Mouse (Mus musculus) adrenal gland, postnatal 10 days (tissue): Measurements from ENCODE around the gene Bri3. TPM values are rescaled to one million over a fixed set of nuclear protein-coding genes. Genes with fewer than 3 reads are reported as not detected.

Experiments used
- DNase-seq: peaks from one replicate; pipeline ENCODE4 v3.0.0; 2021; ENCODE audit warnings: mixed read lengths
- total RNA-seq, 2 experiments: library from RNA; stranded (reverse); gene quantifications; 2 replicates each; pipeline ENCODE4 v1.2.3; 2021

Bri3 gene
- total RNA-seq, 2 experiments from 2014 or later: 116 to 124 TPM

- DNase-seq: no peak
Measured at GRCm38 (mm10) chr5:144261829-144262228, 17.6 kb downstream of the Bri3 start.

- no peak for DNase-seq
Measured at GRCm38 (mm10) chr5:144263082-144263481, 18.8 kb downstream of the Bri3 start.

- no peak for DNase-seq
Measured at GRCm38 (mm10) chr5:144263496-144263895, 19.3 kb downstream of the Bri3 start.

DNA sequence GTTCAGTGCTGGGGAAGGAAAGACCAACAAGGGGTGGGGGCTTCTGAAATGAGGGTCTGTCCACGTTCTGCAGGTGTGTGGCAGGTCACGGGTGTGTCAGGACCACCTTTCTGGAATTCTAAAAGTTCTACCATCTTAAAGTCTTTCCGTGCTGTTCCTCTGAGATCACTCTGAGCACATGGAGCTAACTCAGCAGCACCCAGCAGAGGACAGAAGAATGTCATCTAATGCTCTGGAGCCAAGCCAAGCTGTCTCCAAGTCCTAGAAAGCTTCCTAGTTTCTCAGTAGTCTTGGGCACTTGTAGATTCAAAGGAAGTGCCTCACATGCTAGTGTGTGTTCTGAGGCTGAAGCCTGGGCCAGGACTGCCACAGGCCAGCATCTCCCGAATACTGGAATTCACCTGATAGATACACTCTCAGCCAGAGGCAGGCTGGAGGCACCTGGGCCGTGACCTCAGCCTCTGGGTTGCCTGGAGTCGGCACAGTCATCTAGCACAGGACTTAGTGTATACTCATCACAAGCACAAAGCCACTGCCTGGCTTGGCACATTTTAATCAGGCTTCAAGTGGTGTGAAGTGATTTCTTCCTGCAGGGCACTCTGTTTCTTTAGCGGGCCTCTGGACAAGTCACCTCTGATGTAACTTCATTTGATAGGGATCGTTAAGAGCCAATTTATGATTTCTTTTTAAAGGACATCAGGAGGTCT lies 23.5 kb downstream of the Bri3 start:
- peak; percentile 72 for DNase-seq

- no peak for DNase-seq
Measured at GRCm38 (mm10) chr5:144269926-144270325, 25.7 kb downstream of the Bri3 start.

DNA sequence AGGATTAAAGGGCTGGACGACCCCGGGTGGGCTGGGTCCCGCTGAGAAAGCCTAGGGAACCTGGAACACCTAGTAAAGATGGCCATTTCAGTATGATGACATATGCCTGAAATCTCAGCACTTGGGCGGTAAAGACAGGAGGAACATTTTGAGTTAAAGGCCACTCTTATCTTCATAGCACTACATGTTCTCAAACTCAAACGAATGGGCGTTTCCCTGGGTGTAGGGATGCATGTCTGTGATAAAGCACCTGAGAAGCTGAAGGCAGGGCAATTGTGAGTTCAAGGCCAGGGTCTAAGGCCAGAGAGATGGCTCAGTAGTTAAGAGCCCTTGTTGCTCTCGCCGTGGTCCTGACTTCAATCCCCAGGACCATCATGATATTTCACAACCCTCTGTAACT lies 26.2 kb downstream of the Bri3 start:
- DNase-seq: no peak

GRCm38 (mm10) chr5:144271118-144271517 lies 26.9 kb downstream of the Bri3 start:
- DNase-seq: no peak

GRCm38 (mm10) chr5:144271772-144272171 lies 27.5 kb downstream of the Bri3 start:
- no peak for DNase-seq

DNA sequence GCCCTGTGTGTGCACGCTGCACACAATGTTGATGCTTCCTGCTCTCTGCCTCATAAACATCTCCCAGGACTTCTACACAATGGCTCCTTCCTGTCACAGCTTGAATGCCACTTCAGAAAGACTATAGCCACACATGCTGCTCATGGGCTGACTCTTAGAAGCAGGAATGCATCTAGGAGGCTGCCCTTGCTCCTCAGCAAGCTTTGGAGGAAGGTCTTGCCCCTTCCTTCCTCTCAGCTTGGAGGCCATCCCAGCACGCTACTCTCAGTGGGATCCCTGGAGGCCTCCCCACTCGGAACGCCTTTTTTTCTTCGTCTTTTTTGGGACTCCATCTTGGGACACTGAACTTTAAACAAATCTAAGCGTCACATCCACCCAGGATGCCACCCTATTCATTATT lies 30.7 kb downstream of the Bri3 start:
- DNase-seq: no peak

- no peak for DNase-seq
Measured at GRCm38 (mm10) chr5:144276898-144277630, 32.8 kb downstream of the Bri3 start.

DNA sequence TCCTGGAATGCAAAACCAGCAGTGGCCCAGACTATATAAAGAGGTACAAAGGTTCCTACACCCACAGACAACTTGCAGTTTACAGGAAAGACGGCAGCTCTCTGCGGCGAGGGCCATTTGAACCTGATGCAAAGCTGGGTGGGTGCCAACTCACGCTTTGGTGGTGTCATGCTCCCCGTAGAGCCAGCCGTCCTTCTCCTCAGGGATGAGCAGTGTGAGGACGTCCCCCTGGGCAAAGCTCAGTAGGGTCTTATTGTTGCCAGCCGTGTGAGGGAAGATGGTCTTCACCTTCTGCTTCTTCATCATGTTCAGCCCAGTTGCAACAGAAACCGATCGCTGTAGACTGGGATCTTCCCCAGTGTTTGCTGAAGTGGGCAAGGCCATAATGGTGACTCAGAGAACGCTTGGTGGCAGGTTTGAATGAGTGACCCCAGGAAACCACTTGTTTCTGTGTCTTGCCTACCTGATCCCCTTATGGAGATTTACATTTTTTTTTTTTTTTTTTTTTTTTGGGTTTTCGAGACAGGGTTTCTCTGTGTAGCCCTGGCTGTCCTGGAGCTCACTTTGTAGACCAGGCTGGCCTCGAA lies 34.2 kb downstream of the Bri3 start:
- DNase-seq: peak; percentile 36

GRCm38 (mm10) chr5:144279081-144279541 lies 34.9 kb downstream of the Bri3 start:
- DNase-seq: no peak

DNA sequence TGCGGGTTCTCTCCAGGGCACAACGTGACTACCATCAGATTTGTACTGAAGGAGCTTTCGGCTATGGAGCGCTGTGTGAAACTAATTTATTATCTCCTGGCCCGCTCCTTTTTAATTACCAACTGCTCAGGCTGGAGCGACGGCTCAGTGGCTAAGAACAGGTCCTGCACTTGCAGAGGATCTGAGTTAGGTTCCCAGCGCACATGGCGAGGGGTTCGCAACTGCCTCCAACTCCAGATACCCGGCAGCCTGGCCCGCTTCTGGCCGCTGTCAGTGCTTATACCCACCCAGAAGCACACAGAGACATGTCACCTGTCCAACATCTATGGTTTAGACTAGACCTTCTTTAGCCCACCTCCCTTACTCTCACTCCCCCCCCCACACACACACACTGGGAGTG lies 35.7 kb downstream of the Bri3 start:
- no peak for DNase-seq

GRCm38 (mm10) chr5:144282470-144283260 lies 38.4 kb downstream of the Bri3 start:
- no peak for DNase-seq

DNA sequence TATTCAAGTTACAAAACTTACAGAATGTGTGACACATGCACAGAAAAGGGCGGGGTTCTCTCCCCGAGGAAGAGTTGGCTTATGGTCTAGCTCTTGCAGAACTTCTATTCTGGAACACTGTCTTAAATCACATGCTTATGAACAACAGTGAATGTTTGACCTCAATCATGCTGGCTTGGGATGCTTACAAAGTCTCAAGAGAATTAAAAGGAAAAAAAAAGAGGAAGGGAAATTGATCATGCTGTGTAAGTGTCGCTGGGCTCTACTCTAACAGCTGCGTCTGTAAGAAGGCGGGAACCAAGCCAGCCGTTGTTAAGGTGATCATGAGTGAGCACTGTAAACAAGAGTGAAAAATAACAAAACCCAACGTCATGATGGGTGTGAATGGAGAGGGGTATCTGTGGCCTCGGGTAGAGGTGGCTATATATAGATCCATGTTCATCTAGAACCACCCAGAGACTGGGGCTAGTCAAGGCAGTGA lies 39.4 kb downstream of the Bri3 start:
- no peak for DNase-seq

DNA sequence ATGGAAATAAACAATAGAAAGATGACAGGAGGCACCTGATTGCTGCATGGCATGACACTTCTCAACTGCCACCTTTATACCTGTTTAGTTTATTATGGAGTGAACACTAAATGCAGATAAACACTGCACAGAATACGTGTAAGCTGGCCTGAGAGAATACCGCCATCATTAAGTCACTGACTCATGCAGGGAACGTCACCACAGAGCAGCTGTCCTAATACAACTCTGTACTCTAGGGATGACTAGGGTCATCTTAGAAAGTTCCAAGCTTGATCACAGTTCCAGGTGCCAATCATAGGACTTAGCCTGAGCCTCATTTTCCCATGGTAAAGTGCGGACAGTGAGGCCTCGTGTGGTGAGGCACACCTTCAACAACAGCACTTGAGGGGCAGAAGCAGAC lies 40.4 kb downstream of the Bri3 start:
- DNase-seq: no peak

- DNase-seq: no peak
Measured at GRCm38 (mm10) chr5:144286591-144287266, 42.5 kb downstream of the Bri3 start.

- DNase-seq: no peak
Measured at GRCm38 (mm10) chr5:144287267-144287820, 43.1 kb downstream of the Bri3 start.

GRCm38 (mm10) chr5:144288391-144288790 lies 44.2 kb downstream of the Bri3 start:
- no peak for DNase-seq

GRCm38 (mm10) chr5:144289769-144290440 lies 45.7 kb downstream of the Bri3 start:
- no peak for DNase-seq

- no peak for DNase-seq
Measured at GRCm38 (mm10) chr5:144294908-144295307, 50.7 kb downstream of the Bri3 start.
